Mouse (Mus musculus) monocyte, adult 2 months (primary cell): ENCODE data around the gene Tmem63a.
A peak's percentile ranks its signal among the peaks of the same experiment; 100 is the strongest.
"Not testable (repeated sequence)": the region's sequence is repeated elsewhere in the genome, so short reads cannot be mapped to it uniquely, and the experiment has no call there.

Source experiments
- DNase-seq, 2 experiments: peaks; one replicate each; pipeline ENCODE4 v3.0.0; 2022; ENCODE audit warnings: low spot score in 2 of 2, low read depth in 1 of 2

Gene Tmem63a

GRCm38 (mm10) chr1:180956973-180957381 lies 14.8 kb downstream of the Tmem63a start:
- no peak for DNase-seq

- no peak for DNase-seq
Observed at GRCm38 (mm10) chr1:180957989-180958388, 15.8 kb downstream of the Tmem63a start.

- DNase-seq = no peak
Observed at GRCm38 (mm10) chr1:180958797-180959196, 16.7 kb downstream of the Tmem63a start.

GRCm38 (mm10) chr1:180965786-180966185 lies 23.6 kb downstream of the Tmem63a start:
- DNase-seq = no peak

- DNase-seq = no peak
Observed at GRCm38 (mm10) chr1:180966542-180966941, 24.4 kb downstream of the Tmem63a start.

- DNase-seq = no peak
Observed at GRCm38 (mm10) chr1:180967261-180967660, 25.1 kb downstream of the Tmem63a start.

- no peak for DNase-seq
Observed at GRCm38 (mm10) chr1:180972941-180973340, 30.8 kb downstream of the Tmem63a start.

- no peak for DNase-seq
Observed at GRCm38 (mm10) chr1:180974126-180974746, 32.1 kb downstream of the Tmem63a start.

- DNase-seq = no peak
Observed at GRCm38 (mm10) chr1:180976110-180976679, 34.1 kb downstream of the Tmem63a start.

- no peak for DNase-seq
Observed at GRCm38 (mm10) chr1:180979484-180980251, 37.5 kb downstream of the Tmem63a start.

GRCm38 (mm10) chr1:180980464-180980863 lies 38.3 kb downstream of the Tmem63a start:
- DNase-seq = no peak

- DNase-seq = not testable (repeated sequence)
Observed at GRCm38 (mm10) chr1:180981298-180982046, 39.3 kb downstream of the Tmem63a start.

GRCm38 (mm10) chr1:180986701-180987100 lies 44.6 kb downstream of the Tmem63a start:
- no peak for DNase-seq

GRCm38 (mm10) chr1:180987759-180988158 lies 45.6 kb downstream of the Tmem63a start:
- DNase-seq = peak; percentile 17 to 61

- DNase-seq = no peak
Observed at GRCm38 (mm10) chr1:180990671-180991070, 48.5 kb downstream of the Tmem63a start.

- no peak for DNase-seq
Observed at GRCm38 (mm10) chr1:180992142-180992541, 50.0 kb downstream of the Tmem63a start.

- no peak for DNase-seq
Observed at GRCm38 (mm10) chr1:181000501-181001092, 58.5 kb downstream of the Tmem63a start.

- no peak for DNase-seq
Observed at GRCm38 (mm10) chr1:181001217-181001616, 59.1 kb downstream of the Tmem63a start.

GRCm38 (mm10) chr1:181001621-181002020 lies 59.5 kb downstream of the Tmem63a start:
- no peak for DNase-seq

GRCm38 (mm10) chr1:181003790-181004189 lies 61.6 kb downstream of the Tmem63a start:
- no peak for DNase-seq

- DNase-seq = no peak
Observed at GRCm38 (mm10) chr1:181005331-181005730, 63.2 kb downstream of the Tmem63a start.
